Mouse (Mus musculus): ENCODE results near the gene Atg4a-ps. TPM values are rescaled to one million over a fixed set of nuclear protein-coding genes. Genes with fewer than 3 reads are reported as not detected.

Atg4a-ps gene
- polyA plus RNA-seq, 1 experiment from 2014 or later, result not detected

- no peak for ATAC-seq
- Histone ChIP-seq H3K4me1 (replicated peaks) (no peaks in the 10 kb centered on the region), H3K27me3 (replicated peaks) (no peaks in the 10 kb centered on the region), H3K4me3 (replicated peaks) (no peak overlapping the region), H3K27ac (no peak overlapping the region), H3K4me2 (replicated peaks) (no peak overlapping the region), H3K9ac (no peak overlapping the region), H3K9me3 (no peaks in the 10 kb centered on the region), H3K36me3 (no peaks in the 10 kb centered on the region)
- WGBS, result 59% methylated on average over 1 of the region's 1 CpGs
These were observed 4.5 kb upstream of the Atg4a-ps start for GRCm38 (mm10) chr3:103650406-103650805.

- Histone ChIP-seq H3K36me3 (no peaks in the 10 kb centered on the region), H3K27ac (no peak overlapping the region), H3K9ac (no peak overlapping the region), H3K9me3 (no peaks in the 10 kb centered on the region), H3K4me2 (replicated peaks) (no peak overlapping the region), H3K27me3 (replicated peaks) (no peaks in the 10 kb centered on the region), H3K4me1 (replicated peaks) (no peaks in the 10 kb centered on the region), H3K4me3 (replicated peaks) (no peak overlapping the region)
- ATAC-seq, result no peak
- WGBS, result 91% methylated on average over 6 of the region's 6 CpGs
These were observed 3.8 kb upstream of the Atg4a-ps start for GRCm38 (mm10) chr3:103649716-103650115.

GRCm38 (mm10) chr3:103648486-103648885 lies 2.6 kb upstream of the Atg4a-ps start:
- Histone ChIP-seq H3K36me3 (no peaks in the 10 kb centered on the region), H3K27me3 (replicated peaks) (no peaks in the 10 kb centered on the region), H3K4me3 (replicated peaks) (no peak overlapping the region), H3K27ac (no peak overlapping the region), H3K9me3 (no peaks in the 10 kb centered on the region), H3K4me1 (replicated peaks) (no peaks in the 10 kb centered on the region), H3K9ac (no peak overlapping the region), H3K4me2 (replicated peaks) (no peak overlapping the region)
- no peak for ATAC-seq
- 73% methylated on average over 4 of the region's 4 CpGs for WGBS

GRCm38 (mm10) chr3:103647164-103647867 lies 1.4 kb upstream of the Atg4a-ps start:
- no peaks in the 10 kb centered on the region for H3K9me3 ChIP-seq
- H3K27ac ChIP-seq, result no peak overlapping the region
- no peak overlapping the region for H3K9ac ChIP-seq
- no peaks in the 10 kb centered on the region for H3K4me1 ChIP-seq (replicated peaks)
- no peaks in the 10 kb centered on the region for H3K36me3 ChIP-seq
- peak; percentile 8; the same call in 1 of the 2 replicates for ATAC-seq
- H3K27me3 ChIP-seq (replicated peaks), result no peaks in the 10 kb centered on the region
- H3K4me3 ChIP-seq (replicated peaks), result no peak overlapping the region
- WGBS, result 61% methylated on average over 11 of the region's 11 CpGs
- H3K4me2 ChIP-seq (replicated peaks), result no peak overlapping the region

- Histone ChIP-seq H3K4me2 (replicated peaks) (no peak overlapping the region), H3K9me3 (no peaks in the 10 kb centered on the region)
- 54% methylated on average over 7 of the region's 7 CpGs for WGBS
These were observed 4.6 kb downstream of the Atg4a-ps start for GRCm38 (mm10) chr3:103641301-103641700.

GRCm38 (mm10) chr3:103640226-103640803 lies 5.6 kb downstream of the Atg4a-ps start:
- H3K27ac ChIP-seq, result no peak overlapping the region
- no peaks in the 10 kb centered on the region for H3K9me3 ChIP-seq
- 61% methylated on average over 8 of the region's 8 CpGs for WGBS
- no peak overlapping the region for H3K4me3 ChIP-seq (replicated peaks)
- no peak overlapping the region for H3K9ac ChIP-seq
- no peak overlapping the region for H3K4me2 ChIP-seq (replicated peaks)
- no peaks in the 10 kb centered on the region for H3K4me1 ChIP-seq (replicated peaks)
- no peak for ATAC-seq
- no peaks in the 10 kb centered on the region for H3K27me3 ChIP-seq (replicated peaks)
- no peaks in the 10 kb centered on the region for H3K36me3 ChIP-seq

More at GRCm38 (mm10) chr3:103641301-103641700, 4.6 kb downstream of the Atg4a-ps start:
- no peaks in the 10 kb centered on the region for H3K36me3 ChIP-seq
- no peak overlapping the region for H3K9ac ChIP-seq
- ATAC-seq, result no peak
- H3K4me1 ChIP-seq (replicated peaks), result no peaks in the 10 kb centered on the region
- H3K27ac ChIP-seq, result no peak overlapping the region
- no peaks in the 10 kb centered on the region for H3K27me3 ChIP-seq (replicated peaks)
- H3K4me3 ChIP-seq (replicated peaks), result no peak overlapping the region

- Histone ChIP-seq H3K4me1 (replicated peaks) (no peaks in the 10 kb centered on the region), H3K4me3 (replicated peaks) (no peak overlapping the region), H3K27ac (no peak overlapping the region), H3K4me2 (replicated peaks) (no peak overlapping the region), H3K9me3 (no peaks in the 10 kb centered on the region), H3K27me3 (replicated peaks) (no peaks in the 10 kb centered on the region), H3K9ac (no peak overlapping the region), H3K36me3 (no peaks in the 10 kb centered on the region)
- 80% methylated on average over 1 of the region's 1 CpGs for WGBS
- no peak for ATAC-seq
These were observed 8.2 kb downstream of the Atg4a-ps start for GRCm38 (mm10) chr3:103637641-103638040.

- no peak for ATAC-seq
These were observed 11.6 kb downstream of the Atg4a-ps start for GRCm38 (mm10) chr3:103634256-103634655.

GRCm38 (mm10) chr3:103633831-103634230 lies 12.0 kb downstream of the Atg4a-ps start:
- Histone ChIP-seq H3K9me3 (no peaks in the 10 kb centered on the region), H3K9ac (no peak overlapping the region), H3K27me3 (replicated peaks) (no peaks in the 10 kb centered on the region), H3K4me2 (replicated peaks) (no peak overlapping the region), H3K36me3 (no peaks in the 10 kb centered on the region), H3K27ac (no peak overlapping the region), H3K4me3 (replicated peaks) (no peak overlapping the region), H3K4me1 (replicated peaks) (no peaks in the 10 kb centered on the region)
- 64% methylated on average over 4 of the region's 4 CpGs for WGBS
- ATAC-seq, result no peak

More at GRCm38 (mm10) chr3:103634256-103634655, 11.6 kb downstream of the Atg4a-ps start:
- no peak overlapping the region for H3K27ac ChIP-seq
- H3K4me2 ChIP-seq (replicated peaks), result no peak overlapping the region
- H3K4me1 ChIP-seq (replicated peaks), result no peaks in the 10 kb centered on the region
- no peak overlapping the region for H3K9ac ChIP-seq
- H3K36me3 ChIP-seq, result no peaks in the 10 kb centered on the region
- no peak overlapping the region for H3K4me3 ChIP-seq (replicated peaks)
- no peaks in the 10 kb centered on the region for H3K9me3 ChIP-seq
- 94% methylated on average over 1 of the region's 1 CpGs for WGBS
- no peaks in the 10 kb centered on the region for H3K27me3 ChIP-seq (replicated peaks)

- 71% methylated on average over 7 of the region's 7 CpGs for WGBS
- Histone ChIP-seq H3K4me2 (replicated peaks) (no peak overlapping the region), H3K27me3 (replicated peaks) (no peaks in the 10 kb centered on the region), H3K9me3 (no peaks in the 10 kb centered on the region), H3K9ac (no peak overlapping the region), H3K4me1 (replicated peaks) (no peaks in the 10 kb centered on the region), H3K27ac (no peak overlapping the region), H3K4me3 (replicated peaks) (no peak overlapping the region), H3K36me3 (no peaks in the 10 kb centered on the region)
- ATAC-seq, result no peak
These were observed 12.7 kb downstream of the Atg4a-ps start for GRCm38 (mm10) chr3:103633124-103633523.

GRCm38 (mm10) chr3:103627661-103628060 lies 18.2 kb downstream of the Atg4a-ps start:
- 76% methylated on average over 3 of the region's 3 CpGs for WGBS
- ATAC-seq, result no peak

GRCm38 (mm10) chr3:103626481-103626880 lies 19.4 kb downstream of the Atg4a-ps start:
- ATAC-seq, result no peak
- 85% methylated on average over 4 of the region's 4 CpGs for WGBS
- 0 out of 2 replicates have a peak, but pooled peaks cover 4% of the 10 kb centered on the region for H3K4me1 ChIP-seq (replicated peaks)
- H3K4me2 ChIP-seq (replicated peaks), result no peak overlapping the region
- H3K4me3 ChIP-seq (replicated peaks), result no peak overlapping the region
- H3K27me3 ChIP-seq (replicated peaks), result no peaks in the 10 kb centered on the region
- H3K9ac ChIP-seq, result no peak overlapping the region
- H3K9me3 ChIP-seq, result no peaks in the 10 kb centered on the region
- no peak overlapping the region for H3K27ac ChIP-seq
- H3K36me3 ChIP-seq, result no peaks in the 10 kb centered on the region

More at GRCm38 (mm10) chr3:103627661-103628060, 18.2 kb downstream of the Atg4a-ps start:
- H3K27ac ChIP-seq, result no peak overlapping the region
- H3K9ac ChIP-seq, result no peak overlapping the region
- no peak overlapping the region for H3K4me3 ChIP-seq (replicated peaks)
- no peaks in the 10 kb centered on the region for H3K36me3 ChIP-seq
- H3K4me1 ChIP-seq (replicated peaks), result 0 out of 2 replicates have a peak, but pooled peaks cover 4% of the 10 kb centered on the region
- H3K27me3 ChIP-seq (replicated peaks), result no peaks in the 10 kb centered on the region
- no peaks in the 10 kb centered on the region for H3K9me3 ChIP-seq
- H3K4me2 ChIP-seq (replicated peaks), result no peak overlapping the region

- H3K4me1 ChIP-seq (replicated peaks), result 0 out of 2 replicates have a peak, but pooled peaks cover 4% of the 10 kb centered on the region
- 87% methylated on average over 13 of the region's 13 CpGs for WGBS
- H3K9ac ChIP-seq, result no peak overlapping the region
- no peak overlapping the region for H3K27ac ChIP-seq
- no peaks in the 10 kb centered on the region for H3K27me3 ChIP-seq (replicated peaks)
- H3K4me2 ChIP-seq (replicated peaks), result no peak overlapping the region
- H3K9me3 ChIP-seq, result no peaks in the 10 kb centered on the region
- H3K4me3 ChIP-seq (replicated peaks), result no peak overlapping the region
- ATAC-seq, result no peak
- no peaks in the 10 kb centered on the region for H3K36me3 ChIP-seq
These were observed 20.7 kb downstream of the Atg4a-ps start for GRCm38 (mm10) chr3:103625169-103625568.

All from intestine, embryonic 15.5 days (tissue).